Mouse (Mus musculus) limb, embryonic 13.5 days (tissue): ENCODE data around the gene Tmem179b. TPM values are rescaled to one million over a fixed set of nuclear protein-coding genes. Genes with fewer than 3 reads are reported as not detected.

ENCODE experiments used
- ATAC-seq: fragments of 200-750 bp; cut with Nextera tagmentation; 2 replicates; pipeline ENCODE4 v1.8.0; 2017; ENCODE audit warnings: low read depth, moderate number of reproducible peaks, moderate TSS enrichment; ENCODE audit not compliant: low FRiP score
- H3K27ac ChIP-seq: fragments of 300-500 bp; sonication (generic); 2 replicates; pipeline ENCODE4 v1.5.1; 2015; ENCODE audit warnings: inconsistent platforms, mild to moderate bottlenecking, moderate library complexity
- H3K27me3 ChIP-seq: fragments of 300-500 bp; sonication (generic); 2 replicates; pipeline ENCODE4 v1.6.1; 2015; ENCODE audit warnings: mild to moderate bottlenecking, inconsistent platforms
- H3K36me3 ChIP-seq: fragments of 300-500 bp; sonication (generic); 2 replicates; pipeline ENCODE4 v1.6.1; 2015; ENCODE audit warnings: inconsistent platforms, mild to moderate bottlenecking, moderate library complexity
- H3K4me1 ChIP-seq: fragments of 300-500 bp; sonication (generic); 2 replicates; pipeline ENCODE4 v1.6.1; 2015; ENCODE audit warnings: inconsistent platforms
- H3K4me2 ChIP-seq: fragments of 300-500 bp; sonication (generic); replicated peaks from 2 replicates; pipeline ENCODE4 v1.6.1; 2015; ENCODE audit warnings: inconsistent platforms, mild to moderate bottlenecking, moderate library complexity
- H3K4me3 ChIP-seq: fragments of 300-500 bp; sonication (generic); 2 replicates; pipeline ENCODE4 v1.5.1; 2015; ENCODE audit warnings: moderate library complexity, mild to moderate bottlenecking, inconsistent platforms
- H3K9ac ChIP-seq: fragments of 300-500 bp; sonication (generic); 2 replicates; pipeline ENCODE4 v1.6.1; 2015; ENCODE audit warnings: mild to moderate bottlenecking, inconsistent platforms
- H3K9me3 ChIP-seq: fragments of 300-500 bp; sonication (generic); 2 replicates; pipeline ENCODE4 v1.6.1; 2016; ENCODE audit warnings: inconsistent platforms
- WGBS: fragments of 180-500 bp; shearing (Covaris S2); methylation state at CpG from one replicate; pipeline ENCODE4 v1.1.7; 2015; 5-methylcytosine and 5-hydroxymethylcytosine counted together
- microRNA-seq: library from miRNA; unstranded; fragments of <30 nt; microRNA quantifications from one replicate; pipeline ENCODE4, GENCODE M21; 2016
- polyA plus RNA-seq: library from polyadenylated mRNA; unstranded; fragments of >200 nt; fragmentation: Nextera tagmentation; extraction: Ambion mirVana; gene quantifications from 2 replicates; pipeline ENCODE4 v1.2.1, GENCODE M21; 2015

Gene Tmem179b
- polyA plus RNA-seq, 1 experiment from 2014 or later: 62.7 TPM

DNA sequence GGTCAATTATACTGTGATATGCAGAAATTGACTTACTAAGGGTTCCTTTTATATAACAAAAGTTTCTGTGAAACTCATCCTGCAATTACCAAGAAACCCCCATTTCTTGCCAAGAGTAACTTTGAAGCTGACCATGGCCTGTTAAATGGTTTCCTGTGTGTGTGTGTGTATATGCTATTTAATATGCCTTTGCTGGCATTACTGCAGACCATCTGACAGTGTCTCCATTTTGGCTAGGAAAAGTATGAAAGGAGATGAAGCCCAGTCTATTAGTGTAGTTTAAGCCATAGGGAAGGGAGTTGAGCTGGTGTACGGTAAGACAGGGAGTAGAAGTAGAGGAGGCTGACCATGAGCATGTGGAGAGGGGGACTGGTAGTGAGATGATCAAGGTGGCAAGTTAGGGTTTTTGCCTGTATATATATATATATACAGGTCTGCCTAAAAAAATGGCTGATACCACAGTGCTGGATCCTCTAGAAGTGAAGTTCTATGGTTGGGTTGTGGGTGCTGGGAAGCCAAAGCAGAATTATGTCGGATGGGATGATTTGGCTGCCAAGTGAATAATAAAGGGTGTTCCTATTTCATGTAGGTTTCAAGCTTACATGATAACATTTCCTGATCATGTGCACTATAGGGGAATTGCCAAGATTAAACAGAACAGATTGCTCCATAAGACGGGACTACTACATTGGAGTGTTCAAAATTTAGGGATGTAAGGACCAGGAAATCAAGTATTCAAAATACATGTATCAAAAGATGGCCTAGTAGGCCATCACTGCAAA, 47.5 kb downstream of the Tmem179b start:
- no peak overlapping the region for H3K27ac ChIP-seq
- H3K9ac ChIP-seq: no peak overlapping the region
- peaks cover 30% of the 10 kb centered on the region for H3K36me3 ChIP-seq
- no peak for ATAC-seq
- H3K9me3 ChIP-seq: no peaks in the 10 kb centered on the region
- 13% methylated on average over 3 of the region's 3 CpGs for WGBS
- H3K4me2 ChIP-seq: peak overlapping the region; percentile 9; the same call in 1 of the 2 replicates
- H3K27me3 ChIP-seq: no peaks in the 10 kb centered on the region
- peak overlapping the region; percentile 83; the same call in 1 of the 2 replicates for H3K4me3 ChIP-seq
- H3K4me1 ChIP-seq: peaks cover 25% of the 10 kb centered on the region

DNA sequence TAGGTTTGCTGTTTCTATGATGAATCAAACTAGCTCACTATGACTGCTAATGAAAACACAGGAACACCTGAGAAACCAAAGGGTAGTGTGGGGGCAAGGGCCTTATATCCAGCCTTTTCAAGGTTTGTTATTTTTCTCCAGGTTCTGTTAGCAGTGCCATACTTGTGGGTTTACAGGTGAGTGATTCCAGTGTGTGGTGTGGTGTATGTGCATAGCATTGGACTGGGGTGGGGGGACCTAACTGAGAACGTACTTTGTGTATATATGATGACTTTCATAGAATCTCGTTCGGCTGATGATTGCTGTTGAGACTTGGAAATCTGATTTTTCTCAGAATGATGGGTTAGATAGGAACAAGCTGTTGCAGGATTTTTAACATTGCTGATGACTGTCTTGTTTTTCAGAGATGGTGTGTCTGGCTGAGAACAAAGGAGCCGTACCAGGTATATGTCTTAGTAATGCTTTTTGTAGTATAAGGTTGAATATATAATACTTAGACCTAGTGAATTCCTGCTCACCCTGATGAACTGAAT, 49.1 kb downstream of the Tmem179b start:
- 55% methylated on average over 4 of the region's 4 CpGs for WGBS
- ATAC-seq: no peak
- H3K36me3 ChIP-seq: peaks cover 30% of the 10 kb centered on the region
- peak overlapping the region; percentile 98 for H3K9ac ChIP-seq
- H3K4me2 ChIP-seq: peak overlapping the region; percentile 76
- H3K27ac ChIP-seq: no peak overlapping the region; the same call in 1 of the 2 replicates
- H3K9me3 ChIP-seq: no peaks in the 10 kb centered on the region
- peaks cover 33% of the 10 kb centered on the region for H3K4me1 ChIP-seq
- H3K27me3 ChIP-seq: no peaks in the 10 kb centered on the region
- peak overlapping the region; percentile 83 for H3K4me3 ChIP-seq

DNA sequence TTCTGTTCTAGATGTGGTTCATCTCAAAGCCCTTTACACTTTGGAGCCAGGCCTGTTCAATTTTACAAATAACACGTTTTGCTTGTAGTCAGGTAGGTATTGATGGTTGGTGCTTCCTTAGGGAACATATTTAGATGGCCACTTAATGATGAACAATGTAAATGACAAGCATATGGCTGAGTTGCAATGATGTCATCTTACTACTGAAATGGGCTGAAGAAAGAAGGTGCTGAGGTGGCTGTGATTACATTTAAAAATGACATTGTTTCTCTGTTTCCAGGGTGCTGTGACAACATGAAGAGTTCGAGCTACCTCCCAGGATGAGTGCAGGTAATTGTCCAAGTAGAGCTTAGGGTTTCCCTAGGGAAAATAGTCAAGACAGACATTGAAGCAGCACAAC, 49.9 kb downstream of the Tmem179b start:
- H3K27me3 ChIP-seq: no peaks in the 10 kb centered on the region
- peak overlapping the region; percentile 76 for H3K4me2 ChIP-seq
- H3K9ac ChIP-seq: peak overlapping the region; percentile 98
- H3K4me3 ChIP-seq: peak overlapping the region; percentile 83
- H3K9me3 ChIP-seq: no peaks in the 10 kb centered on the region
- 1% methylated on average over 2 of the region's 2 CpGs for WGBS
- peaks cover 33% of the 10 kb centered on the region for H3K4me1 ChIP-seq
- H3K27ac ChIP-seq: peak overlapping the region; percentile 89
- ATAC-seq: no peak
- peaks cover 30% of the 10 kb centered on the region for H3K36me3 ChIP-seq

DNA sequence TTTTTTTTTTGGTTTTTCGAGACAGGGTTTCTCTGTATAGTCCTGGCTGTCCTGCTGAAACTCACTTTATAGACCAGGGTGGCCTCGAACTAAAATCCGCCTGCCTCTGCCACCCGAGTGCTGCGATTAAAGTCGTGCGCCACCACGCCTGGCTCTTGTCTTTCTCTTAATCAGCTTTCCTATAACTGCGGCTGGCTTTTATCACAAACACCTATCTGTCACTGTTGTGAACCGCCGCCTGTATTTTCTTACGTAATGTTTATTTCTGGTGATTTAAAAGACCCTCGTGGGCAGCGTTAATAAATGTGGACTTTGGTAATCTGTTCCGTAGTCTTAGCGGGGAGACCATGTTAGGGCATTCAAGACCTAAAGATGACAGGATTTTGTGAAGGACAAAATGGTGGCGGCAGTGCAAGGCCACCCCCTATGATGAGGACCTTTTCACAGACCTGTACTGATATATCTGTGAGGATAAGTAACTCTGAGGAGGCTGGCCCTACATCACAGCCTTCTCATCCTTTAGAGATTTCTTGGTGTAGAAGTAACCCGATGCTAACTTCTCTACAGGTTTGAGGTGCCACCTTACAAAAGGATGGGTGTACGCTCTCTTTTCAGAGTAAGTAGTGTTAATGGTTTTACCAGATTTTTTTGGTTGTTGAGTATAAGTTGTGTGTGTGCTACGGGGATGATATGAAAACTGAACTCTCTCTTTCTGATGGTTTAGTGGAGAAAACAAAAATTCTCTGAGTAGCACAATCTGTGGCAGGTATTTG, 50.5 kb downstream of the Tmem179b start:
- peak overlapping the region; percentile 83 for H3K4me3 ChIP-seq

DNA sequence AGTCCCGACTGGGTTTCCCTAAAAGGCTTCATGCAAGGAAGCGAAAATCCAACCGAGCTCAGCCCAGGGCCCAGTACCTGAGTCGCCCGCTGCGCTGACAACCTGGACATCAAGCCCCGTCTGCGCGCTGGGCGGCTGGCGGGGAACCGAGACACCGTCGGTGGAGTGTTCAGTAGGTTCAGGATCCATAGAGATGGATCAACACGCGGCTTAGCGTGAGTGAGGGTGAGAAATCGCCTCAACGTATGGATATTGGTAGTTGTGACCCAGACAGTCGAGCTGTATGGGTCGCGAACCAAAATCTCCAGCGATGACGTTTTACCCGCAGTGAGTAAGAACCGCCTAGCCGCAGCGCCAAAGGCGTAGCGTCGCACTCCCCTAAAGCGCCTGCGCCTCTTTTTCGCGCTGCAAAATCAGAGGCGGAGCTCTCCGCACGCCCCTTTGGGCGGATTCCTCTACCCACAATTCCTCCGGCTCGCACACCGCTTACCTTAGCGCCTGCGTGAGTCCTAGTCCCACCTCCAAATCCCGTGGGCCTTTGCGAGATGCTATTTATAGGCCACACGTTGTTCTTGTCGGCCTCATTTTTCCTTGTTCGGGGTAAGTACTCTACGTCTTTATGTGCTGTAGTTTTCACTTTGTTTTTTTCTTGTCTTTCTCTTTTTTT, 51.2 kb downstream of the Tmem179b start, which contains the start of gene Slc3a2:
Slc3a2 (minus strand) TSS at position 463 of the 667 bp plus-strand sequence.
- Histone ChIP-seq H3K4me2 (peak within 1 kb of the TSS; percentile 79), H3K27me3 (no peaks in the 10 kb centered on the region), H3K4me3 (peak within 1 kb of the TSS; percentile 83), H3K36me3 (peaks cover 30% of the 10 kb centered on the region), H3K9me3 (no peaks in the 10 kb centered on the region), H3K9ac (peak within 1 kb of the TSS; percentile 98), H3K4me1 (peaks cover 33% of the 10 kb centered on the region), H3K27ac (peak within 1 kb of the TSS; percentile 97)
- ATAC-seq: peak; percentile 95
- whole genome bisulfite sequencing: under 1% methylated on average over 50 of the region's 50 CpGs

More for the DNA sequence above, 50.5 kb downstream of the Tmem179b start:
- H3K27me3 ChIP-seq: no peaks in the 10 kb centered on the region
- H3K4me2 ChIP-seq: peak overlapping the region; percentile 76
- no peak for ATAC-seq
- peaks cover 30% of the 10 kb centered on the region for H3K36me3 ChIP-seq
- no peaks in the 10 kb centered on the region for H3K9me3 ChIP-seq
- peak overlapping the region; percentile 98 for H3K9ac ChIP-seq
- WGBS: under 1% methylated on average over 20 of the region's 20 CpGs
- peaks cover 33% of the 10 kb centered on the region for H3K4me1 ChIP-seq
- H3K27ac ChIP-seq: peak overlapping the region; percentile 89

DNA sequence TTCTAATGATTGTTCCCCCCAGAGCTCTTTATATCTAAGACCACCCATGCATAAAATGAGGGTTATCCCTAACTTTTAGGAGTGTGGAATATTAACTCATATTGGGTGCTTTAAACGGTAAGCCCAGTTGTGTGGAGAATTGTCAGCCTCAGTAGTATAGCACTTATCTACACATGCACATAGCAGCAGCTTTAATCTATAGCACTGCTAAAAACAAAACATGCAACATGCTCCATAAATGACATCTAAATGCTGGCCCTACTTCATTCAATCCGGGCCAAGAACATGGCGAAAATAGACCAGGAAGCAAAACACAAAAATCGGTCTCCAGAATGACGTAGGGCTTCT, 51.7 kb downstream of the Tmem179b start:
- H3K4me2 ChIP-seq: peak overlapping the region; percentile 79
- H3K27me3 ChIP-seq: no peaks in the 10 kb centered on the region
- peak overlapping the region; percentile 83 for H3K4me3 ChIP-seq
- 1% methylated on average over 5 of the region's 5 CpGs for WGBS
- no peaks in the 10 kb centered on the region for H3K9me3 ChIP-seq
- ATAC-seq: no peak
- H3K4me1 ChIP-seq: peaks cover 33% of the 10 kb centered on the region
- peak overlapping the region; percentile 97 for H3K27ac ChIP-seq
- H3K36me3 ChIP-seq: peaks cover 30% of the 10 kb centered on the region
- H3K9ac ChIP-seq: peak overlapping the region; percentile 81

Small RNA genes within 50 kb of the gene (microRNA-seq; reads per million reads assigned to microRNA genes)
- not detected for gene Mir6992

Other genes with a start within 250 kb of the Tmem179b start
- 0.05 TPM in 1 of 2 replicates, not detected in the other for gene Slc22a8, start 183.2 kb downstream of the Tmem179b start, polyA plus RNA-seq
- not detected in 2 replicates for gene Slc22a6, start 156.4 kb downstream of the Tmem179b start, polyA plus RNA-seq
- 0.71 and 1.0 TPM in 2 replicates for gene Chrm1, start 110.7 kb downstream of the Tmem179b start, polyA plus RNA-seq
- 101 and 103 TPM in 2 replicates for gene Slc3a2, start 51.1 kb downstream of the Tmem179b start, polyA plus RNA-seq
- 98.7 TPM in 2 replicates for gene Wdr74, start 38.6 kb downstream of the Tmem179b start, polyA plus RNA-seq
- gene 1700092M07Rik, start 33.7 kb downstream of the Tmem179b start, polyA plus RNA-seq: 2.1 TPM in 2 replicates
- 194 and 205 TPM in 2 replicates for gene Stx5a, start 33.1 kb downstream of the Tmem179b start, polyA plus RNA-seq
- gene Nxf1, start 17.4 kb downstream of the Tmem179b start, polyA plus RNA-seq: 214 and 217 TPM in 2 replicates
- gene Tmem223, start 3.5 kb downstream of the Tmem179b start, polyA plus RNA-seq: 211 and 232 TPM in 2 replicates
- 31.9 and 32.8 TPM in 2 replicates for gene Taf6l, start 11.9 kb upstream of the Tmem179b start, polyA plus RNA-seq
- gene Polr2g, start 24.1 kb upstream of the Tmem179b start, polyA plus RNA-seq: 183 and 185 TPM in 2 replicates
- 6.0 and 6.7 TPM in 2 replicates for gene Zbtb3, start 28.1 kb upstream of the Tmem179b start, polyA plus RNA-seq
- gene Ttc9c, start 44.9 kb upstream of the Tmem179b start, polyA plus RNA-seq: 67.1 and 73.4 TPM in 2 replicates
- gene Hnrnpul2, start 45.5 kb upstream of the Tmem179b start, polyA plus RNA-seq: 5.9 and 6.3 TPM in 2 replicates
- not detected in 2 replicates for gene AC129217.1, start 55.3 kb upstream of the Tmem179b start, polyA plus RNA-seq
- 45.2 and 49.3 TPM in 2 replicates for gene Bscl2, start 63.0 kb upstream of the Tmem179b start, polyA plus RNA-seq
- gene Gng3, start 64.7 kb upstream of the Tmem179b start, polyA plus RNA-seq: 8.7 and 8.8 TPM in 2 replicates
- gene Lrrn4cl, start 76.3 kb upstream of the Tmem179b start, polyA plus RNA-seq: 0.75 and 0.93 TPM in 2 replicates
- gene Ubxn1, start 97.0 kb upstream of the Tmem179b start, polyA plus RNA-seq: 179 TPM in 2 replicates
- 66.7 and 70.4 TPM in 2 replicates for gene Uqcc3, start 106.5 kb upstream of the Tmem179b start, polyA plus RNA-seq
- gene Lbhd1, start 109.3 kb upstream of the Tmem179b start, polyA plus RNA-seq: 93.0 and 93.2 TPM in 2 replicates
- not detected in 2 replicates for gene Gm49403, start 109.5 kb upstream of the Tmem179b start, polyA plus RNA-seq
- gene 1810009A15Rik, start 114.4 kb upstream of the Tmem179b start, polyA plus RNA-seq: 94.0 and 96.6 TPM in 2 replicates
- not detected in 2 replicates for gene Gm49416, start 114.5 kb upstream of the Tmem179b start, polyA plus RNA-seq
- gene Ints5, start 118.5 kb upstream of the Tmem179b start, polyA plus RNA-seq: 39.6 and 43.3 TPM in 2 replicates
- 102 and 112 TPM in 2 replicates for gene Ganab, start 123.6 kb upstream of the Tmem179b start, polyA plus RNA-seq
- gene B3gat3, start 145.9 kb upstream of the Tmem179b start, polyA plus RNA-seq: 49.9 and 53.0 TPM in 2 replicates
- 3.2 and 3.7 TPM in 2 replicates for gene Rom1, start 154.9 kb upstream of the Tmem179b start, polyA plus RNA-seq
- 36.9 and 37.2 TPM in 2 replicates for gene Eml3, start 155.1 kb upstream of the Tmem179b start, polyA plus RNA-seq
- 192 and 193 TPM in 2 replicates for gene Mta2, start 167.4 kb upstream of the Tmem179b start, polyA plus RNA-seq
- 35.6 and 36.5 TPM in 2 replicates for gene Tut1, start 179.4 kb upstream of the Tmem179b start, polyA plus RNA-seq
- 508 and 512 TPM in 2 replicates for gene Eef1g, start 192.6 kb upstream of the Tmem179b start, polyA plus RNA-seq
- gene Ahnak, start 214.8 kb upstream of the Tmem179b start, polyA plus RNA-seq: 35.2 and 35.6 TPM in 2 replicates